Mouse (Mus musculus) testis, adult 2 months (tissue): ENCODE data around the gene Calr.

Experiments
- CTCF ChIP-seq: fragments of 200-500 bp; IDR thresholded peaks from 2 replicates; pipeline ENCODE4 v1.5.1; 2012; ENCODE audit warnings: low read depth, mild to moderate bottlenecking, inconsistent platforms, low read length, moderate library complexity; ENCODE audit not compliant: control insufficient read depth, insufficient read depth, insufficient replicate concordance
- POLR2A ChIP-seq: fragments of 200-500 bp; IDR thresholded peaks from 2 replicates; pipeline ENCODE4 v1.6.1; 2012; ENCODE audit warnings: low read depth, mild to moderate bottlenecking, inconsistent platforms, low read length, moderate library complexity; ENCODE audit not compliant: control insufficient read depth

- no peak for TF ChIP-seq CTCF
- TF ChIP-seq POLR2A, result no peak
Observed at GRCm38 (mm10) chr8:84793791-84794485, 52.8 kb downstream of the Calr start.
